Mouse (Mus musculus) forebrain, embryonic 12.5 days (tissue): ENCODE measurements at regions not wholly inside any gene's neighbourhood (a gene's known extent, or its start where the extent isn't known, plus 50 kb on each side); places are given as distances from the start of the nearest gene placed in this dataset.

Source experiments
- ATAC-seq: fragments of 200-750 bp; cut with Nextera tagmentation; 2 replicates; pipeline ENCODE4 v1.8.0; 2017; ENCODE audit warnings: moderate TSS enrichment; ENCODE audit not compliant: low FRiP score
- H3K27ac ChIP-seq: fragments of 300-500 bp; sonication (generic); 2 replicates; pipeline ENCODE4 v1.5.1; 2016; ENCODE audit warnings: mild to moderate bottlenecking
- H3K27me3 ChIP-seq: fragments of 300-500 bp; sonication (generic); 2 replicates; pipeline ENCODE4 v1.6.1; 2016; ENCODE audit warnings: mild to moderate bottlenecking
- H3K36me3 ChIP-seq: fragments of 300-500 bp; sonication (generic); replicated peaks from 2 replicates; pipeline ENCODE4 v1.6.1; 2016; ENCODE audit warnings: mild to moderate bottlenecking
- H3K4me1 ChIP-seq: fragments of 300-500 bp; sonication (generic); 2 replicates; pipeline ENCODE4 v1.6.1; 2016
- H3K4me2 ChIP-seq: fragments of 300-500 bp; sonication (generic); 2 replicates; pipeline ENCODE4 v1.6.1; 2016; ENCODE audit warnings: mild to moderate bottlenecking, moderate library complexity
- H3K4me3 ChIP-seq: fragments of 300-500 bp; sonication (generic); replicated peaks from 2 replicates; pipeline ENCODE4 v1.5.1; 2016; ENCODE audit warnings: mild to moderate bottlenecking
- H3K9ac ChIP-seq: fragments of 300-500 bp; sonication (generic); 2 replicates; pipeline ENCODE4 v1.6.1; 2016; ENCODE audit warnings: mild to moderate bottlenecking
- H3K9me3 ChIP-seq: fragments of 300-500 bp; sonication (generic); 2 replicates; pipeline ENCODE4 v1.6.1; 2016
- WGBS: fragments of 180-500 bp; shearing (Covaris S2); methylation state at CpG from one replicate; pipeline ENCODE4 v1.1.7; 2016; 5-methylcytosine and 5-hydroxymethylcytosine counted together

DNA sequence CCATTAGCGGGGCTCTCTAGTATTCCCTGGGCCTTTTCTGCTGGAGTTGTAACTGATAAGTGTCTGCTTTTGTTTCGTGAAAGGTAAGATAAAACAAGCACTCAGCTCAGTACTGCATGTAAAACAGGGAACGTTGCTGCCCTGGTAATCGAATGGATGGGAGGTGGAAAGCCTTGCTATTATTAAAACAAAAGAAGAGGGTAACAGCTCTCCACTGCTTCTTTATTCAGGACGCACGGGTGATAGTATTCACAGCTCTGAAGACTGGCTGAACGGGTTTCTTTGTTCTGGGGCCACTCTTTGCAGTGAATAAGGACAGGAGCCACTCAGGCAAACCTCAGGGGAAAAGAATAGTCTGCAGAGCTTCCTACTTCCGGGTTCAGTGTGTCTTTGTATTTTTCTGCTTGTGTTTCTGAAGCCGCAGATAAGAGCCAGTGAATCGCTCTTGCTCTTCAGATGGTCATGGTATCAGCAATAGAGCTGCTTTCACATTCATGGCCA is 185.6 kb upstream of the Auts2 start:
- no peak overlapping the region for H3K4me3 ChIP-seq
- H3K4me2 ChIP-seq = no peak overlapping the region
- H3K27me3 ChIP-seq = 0 out of 2 replicates have a peak, but pooled peaks cover 3% of the 10 kb centered on the region
- H3K36me3 ChIP-seq = no peaks in the 10 kb centered on the region
- ATAC-seq = no peak
- H3K9ac ChIP-seq = no peak overlapping the region
- H3K9me3 ChIP-seq = no peaks in the 10 kb centered on the region
- peaks cover 6% of the 10 kb centered on the region; the same call in 1 of the 2 replicates for H3K4me1 ChIP-seq
- no peak overlapping the region for H3K27ac ChIP-seq
- 21% methylated on average over 10 of the region's 10 CpGs for WGBS

GRCm38 (mm10) chr5:132724467-132724866 is 181.3 kb upstream of the Auts2 start:
- H3K9me3 ChIP-seq = no peaks in the 10 kb centered on the region
- H3K36me3 ChIP-seq = no peaks in the 10 kb centered on the region
- H3K4me1 ChIP-seq = peaks cover 6% of the 10 kb centered on the region; the same call in 1 of the 2 replicates
- H3K9ac ChIP-seq = no peak overlapping the region
- H3K27me3 ChIP-seq = peaks cover 3% of the 10 kb centered on the region; the same call in 1 of the 2 replicates
- no peak for ATAC-seq
- no peak overlapping the region for H3K4me2 ChIP-seq
- H3K4me3 ChIP-seq = no peak overlapping the region
- WGBS = 70% methylated on average over 2 of the region's 2 CpGs
- H3K27ac ChIP-seq = no peak overlapping the region

DNA sequence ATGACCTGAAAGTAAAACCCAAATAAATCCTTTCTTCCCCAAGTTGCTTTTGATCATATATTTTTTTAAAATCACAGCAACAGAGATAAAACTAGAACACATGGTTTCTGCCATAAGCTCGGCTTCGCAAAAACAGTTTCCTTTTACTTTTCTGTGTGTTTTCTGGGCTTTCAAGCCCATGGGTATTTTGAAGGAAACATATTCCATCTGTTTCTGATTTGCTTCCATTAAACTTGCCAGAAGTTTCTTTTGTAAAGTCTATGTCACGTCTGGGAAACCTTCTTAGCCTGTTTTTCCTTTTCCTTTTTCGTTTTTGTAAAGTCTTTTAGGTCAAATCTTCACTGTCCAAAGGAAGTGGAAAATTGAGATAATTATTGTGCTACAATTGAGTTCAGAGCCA is 167.2 kb upstream of the Auts2 start:
- no peak for ATAC-seq
- no peak overlapping the region for H3K4me3 ChIP-seq
- no peak overlapping the region for H3K4me2 ChIP-seq
- H3K4me1 ChIP-seq = peaks cover 7% of the 10 kb centered on the region
- H3K36me3 ChIP-seq = no peaks in the 10 kb centered on the region
- no peak overlapping the region for H3K27ac ChIP-seq
- 80% methylated on average over 4 of the region's 4 CpGs for WGBS
- H3K9me3 ChIP-seq = no peaks in the 10 kb centered on the region
- H3K27me3 ChIP-seq = no peaks in the 10 kb centered on the region
- H3K9ac ChIP-seq = no peak overlapping the region

DNA sequence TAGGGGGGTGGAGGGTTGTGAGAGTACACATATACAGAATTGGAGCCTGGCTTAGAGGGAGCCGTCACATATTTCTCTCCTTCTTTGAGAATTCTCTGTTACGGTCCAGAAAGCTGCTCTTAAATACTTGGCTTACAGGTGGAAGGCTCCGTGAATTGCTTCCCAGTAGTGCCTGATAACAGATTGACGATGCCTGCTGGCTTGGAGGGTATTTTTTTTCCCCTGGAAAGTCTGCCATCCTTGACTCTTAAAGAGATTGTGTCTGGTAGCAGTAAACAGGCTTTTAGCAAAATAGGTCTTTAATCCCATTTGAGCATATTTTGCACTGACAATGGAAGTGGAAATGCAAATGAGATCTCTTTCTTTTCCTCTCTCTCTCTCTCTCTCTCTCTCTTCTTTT is 164.4 kb upstream of the Auts2 start:
- Histone ChIP-seq H3K9ac (no peak overlapping the region), H3K27ac (no peak overlapping the region), H3K27me3 (no peaks in the 10 kb centered on the region), H3K4me2 (no peak overlapping the region), H3K9me3 (no peaks in the 10 kb centered on the region), H3K36me3 (no peaks in the 10 kb centered on the region), H3K4me1 (peaks cover 7% of the 10 kb centered on the region), H3K4me3 (no peak overlapping the region)
- ATAC-seq = no peak
- WGBS = 41% methylated on average over 4 of the region's 4 CpGs

- Histone ChIP-seq H3K9ac (no peak overlapping the region), H3K27ac (no peak overlapping the region), H3K9me3 (no peaks in the 10 kb centered on the region), H3K4me1 (peaks cover 7% of the 10 kb centered on the region), H3K36me3 (no peaks in the 10 kb centered on the region), H3K27me3 (no peaks in the 10 kb centered on the region), H3K4me2 (no peak overlapping the region), H3K4me3 (no peak overlapping the region)
- no peak for ATAC-seq
- WGBS = 86% methylated on average over 10 of the region's 10 CpGs
Observed at GRCm38 (mm10) chr5:132703455-132704100, 160.4 kb upstream of the Auts2 start.

DNA sequence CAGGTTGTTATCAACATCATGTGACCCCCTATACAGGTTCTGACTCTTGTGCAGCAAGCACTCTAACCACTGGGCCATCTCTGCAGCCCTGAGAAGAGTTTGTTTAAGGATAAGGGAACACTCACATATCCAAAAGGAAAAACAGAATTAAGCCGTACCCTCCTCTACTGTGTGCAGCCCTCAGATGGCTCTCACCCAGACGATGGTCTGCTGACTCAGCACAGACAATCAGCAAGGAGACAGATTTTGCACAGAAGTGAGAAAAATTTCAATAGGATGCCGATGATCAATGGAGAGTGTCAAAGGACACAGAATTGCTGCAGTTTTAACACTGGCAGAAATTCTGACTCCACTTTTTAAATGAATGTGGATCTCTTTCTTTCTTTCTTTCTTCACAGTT is 159.4 kb upstream of the Auts2 start:
- H3K4me3 ChIP-seq = no peak overlapping the region
- no peak overlapping the region for H3K9ac ChIP-seq
- no peak overlapping the region for H3K4me2 ChIP-seq
- H3K4me1 ChIP-seq = peaks cover 3% of the 10 kb centered on the region
- H3K36me3 ChIP-seq = no peaks in the 10 kb centered on the region
- ATAC-seq = no peak
- no peaks in the 10 kb centered on the region for H3K9me3 ChIP-seq
- H3K27me3 ChIP-seq = no peaks in the 10 kb centered on the region
- H3K27ac ChIP-seq = no peak overlapping the region
- 85% methylated on average over 3 of the region's 3 CpGs for WGBS

DNA sequence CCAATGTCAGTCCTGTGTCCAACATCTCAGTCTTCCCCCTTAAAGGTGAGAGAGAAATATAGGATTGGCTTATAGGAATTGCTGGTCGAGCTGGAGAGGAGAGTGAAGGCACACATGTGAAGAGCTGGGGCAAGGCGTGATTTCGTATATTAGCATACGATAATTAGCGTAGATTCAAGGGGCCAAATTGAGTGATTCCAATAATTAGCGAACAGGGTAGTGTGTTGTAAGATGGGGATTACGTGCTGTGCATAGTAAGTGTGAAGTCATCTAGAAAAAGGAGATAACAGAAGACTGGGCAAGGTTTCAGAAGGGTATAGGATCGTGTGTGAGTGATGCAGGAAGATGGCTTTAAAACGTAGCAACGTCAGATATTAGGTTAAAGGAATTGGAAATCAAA is 147.6 kb upstream of the Auts2 start:
- Histone ChIP-seq H3K4me3 (no peak overlapping the region), H3K36me3 (no peaks in the 10 kb centered on the region), H3K27me3 (no peaks in the 10 kb centered on the region), H3K27ac (no peak overlapping the region), H3K9me3 (peaks cover 6% of the 10 kb centered on the region), H3K4me2 (no peak overlapping the region), H3K9ac (no peak overlapping the region), H3K4me1 (peaks cover 4% of the 10 kb centered on the region; the same call in 1 of the 2 replicates)
- WGBS = 73% methylated on average over 10 of the region's 10 CpGs
- ATAC-seq = peak; percentile 14; the same call in 1 of the 2 replicates

DNA sequence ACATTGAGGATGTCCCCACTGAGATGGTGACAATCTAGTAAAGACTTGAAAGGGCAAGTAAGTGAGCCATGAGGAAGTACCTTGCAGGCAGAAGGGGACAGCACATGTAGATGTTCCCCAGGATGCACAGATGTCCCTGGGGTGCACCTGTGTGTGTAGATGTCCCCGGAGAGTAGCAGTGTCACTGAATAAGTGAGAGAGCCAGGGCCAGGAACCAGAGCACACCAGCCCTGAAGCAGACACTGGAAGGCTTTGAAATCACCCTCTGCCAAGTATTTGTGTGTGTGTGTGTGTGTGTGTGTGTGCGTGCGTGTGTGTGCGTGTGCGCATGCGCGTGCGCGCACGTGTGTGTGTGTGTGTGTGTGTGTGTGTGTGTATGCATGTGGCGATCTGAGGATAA is 132.1 kb upstream of the Auts2 start:
- 95% methylated on average over 11 of the region's 11 CpGs for WGBS

DNA sequence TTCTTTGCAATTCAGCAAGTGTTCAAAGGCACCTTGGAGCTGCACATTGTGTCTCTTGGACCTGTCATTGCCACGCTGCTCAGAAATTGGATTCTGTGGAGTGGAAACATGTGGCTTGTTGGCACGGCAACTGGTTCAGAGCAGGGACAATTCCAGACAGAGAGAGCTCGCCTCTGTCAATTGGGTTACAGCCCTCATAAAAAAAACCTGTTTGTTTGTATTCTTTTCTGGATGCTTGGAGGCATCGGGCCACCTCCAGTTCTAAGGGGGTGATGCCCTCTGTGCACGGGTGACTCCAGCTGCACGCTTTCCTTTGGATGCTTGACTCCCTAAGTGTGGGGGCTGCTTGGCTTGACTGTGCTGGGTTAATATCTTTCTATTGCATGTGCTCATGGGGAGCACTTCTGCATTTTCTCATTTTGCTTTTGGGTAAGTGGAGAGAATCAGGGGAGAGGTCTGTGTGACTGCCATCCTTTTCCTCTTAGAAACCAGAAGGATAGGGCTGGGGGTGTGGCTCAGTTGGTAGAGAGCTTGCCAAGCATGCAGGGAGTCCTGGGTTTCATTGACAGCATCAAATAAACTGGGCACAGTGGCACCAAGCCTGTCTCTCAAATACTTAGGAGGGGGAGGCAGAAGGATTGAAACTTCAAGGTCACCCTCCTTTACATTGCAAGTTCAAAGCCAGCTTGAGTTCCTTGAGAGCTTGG is 130.6 kb upstream of the Auts2 start:
- Histone ChIP-seq H3K9ac (no peak overlapping the region), H3K27me3 (peaks cover 44% of the 10 kb centered on the region), H3K9me3 (no peaks in the 10 kb centered on the region), H3K4me3 (no peak overlapping the region), H3K4me1 (peaks cover 14% of the 10 kb centered on the region), H3K27ac (no peak overlapping the region), H3K4me2 (no peak overlapping the region), H3K36me3 (no peaks in the 10 kb centered on the region)
- WGBS = 32% methylated on average over 6 of the region's 6 CpGs
- ATAC-seq = no peak

More for the DNA sequence above, 132.1 kb upstream of the Auts2 start:
- no peak overlapping the region for H3K4me2 ChIP-seq
- no peak overlapping the region for H3K9ac ChIP-seq
- no peak overlapping the region for H3K27ac ChIP-seq
- no peaks in the 10 kb centered on the region for H3K36me3 ChIP-seq
- no peak overlapping the region for H3K4me3 ChIP-seq
- peaks cover 44% of the 10 kb centered on the region for H3K27me3 ChIP-seq
- H3K4me1 ChIP-seq = peaks cover 14% of the 10 kb centered on the region
- no peaks in the 10 kb centered on the region for H3K9me3 ChIP-seq
- ATAC-seq = no peak

DNA sequence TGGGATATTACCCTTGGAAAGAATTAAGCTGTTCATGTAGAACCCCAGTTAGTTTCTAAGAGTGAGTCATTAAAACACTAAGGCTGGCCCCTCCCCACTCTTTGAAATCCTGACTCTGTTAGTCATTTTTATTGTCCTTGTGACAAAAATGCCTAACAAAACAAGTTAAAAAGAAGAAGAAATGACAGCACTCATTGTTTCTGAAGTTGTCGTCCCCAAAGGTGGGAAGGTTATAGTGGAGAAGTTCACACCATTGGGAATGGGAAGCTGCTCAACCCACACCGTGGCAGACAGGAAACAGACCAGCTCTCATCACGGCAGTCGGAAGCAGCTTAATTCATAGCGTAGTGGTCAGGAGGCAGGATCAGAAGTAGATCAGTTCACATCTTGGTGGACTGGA is 128.4 kb upstream of the Auts2 start:
- Histone ChIP-seq H3K4me3 (no peak overlapping the region), H3K4me1 (peaks cover 14% of the 10 kb centered on the region), H3K9ac (no peak overlapping the region), H3K36me3 (no peaks in the 10 kb centered on the region), H3K4me2 (no peak overlapping the region), H3K9me3 (no peaks in the 10 kb centered on the region), H3K27ac (no peak overlapping the region), H3K27me3 (peaks cover 32% of the 10 kb centered on the region)
- ATAC-seq = no peak
- WGBS = 66% methylated on average over 5 of the region's 5 CpGs

- H3K9me3 ChIP-seq = no peaks in the 10 kb centered on the region
- ATAC-seq = no peak
- no peak overlapping the region for H3K9ac ChIP-seq
- peaks cover 8% of the 10 kb centered on the region; the same call in 1 of the 2 replicates for H3K27me3 ChIP-seq
- H3K4me2 ChIP-seq = no peak overlapping the region
- WGBS = 61% methylated on average over 4 of the region's 4 CpGs
- no peaks in the 10 kb centered on the region for H3K4me1 ChIP-seq
- H3K36me3 ChIP-seq = no peaks in the 10 kb centered on the region
- H3K27ac ChIP-seq = no peak overlapping the region
- no peak overlapping the region for H3K4me3 ChIP-seq
Observed at GRCm38 (mm10) chr5:132667316-132667715, 124.2 kb upstream of the Auts2 start.

DNA sequence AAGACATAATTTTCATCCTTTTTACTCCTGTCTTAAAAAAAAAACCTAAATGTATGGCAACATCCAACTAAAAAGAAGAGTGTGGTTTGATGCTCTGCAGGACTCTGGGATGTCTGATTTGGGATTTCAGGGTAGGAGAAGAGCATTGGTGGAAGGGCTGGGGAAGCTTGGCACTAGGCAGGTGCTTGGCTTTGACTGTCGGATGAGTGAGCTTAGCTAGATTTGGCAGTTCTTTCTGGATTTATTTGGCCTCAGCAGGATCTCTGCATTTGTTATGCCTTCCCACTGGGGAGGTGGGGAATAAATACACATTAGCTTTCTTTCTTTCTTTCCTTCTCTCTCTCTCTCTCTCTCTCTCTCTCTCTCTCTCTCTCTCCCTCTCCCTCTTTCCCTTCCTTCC is 118.1 kb upstream of the Auts2 start:
- Histone ChIP-seq H3K36me3 (no peaks in the 10 kb centered on the region), H3K27ac (no peak overlapping the region), H3K27me3 (no peaks in the 10 kb centered on the region), H3K9me3 (no peaks in the 10 kb centered on the region; the same call in 1 of the 2 replicates), H3K4me2 (no peak overlapping the region), H3K9ac (no peak overlapping the region), H3K4me1 (no peaks in the 10 kb centered on the region), H3K4me3 (no peak overlapping the region)
- ATAC-seq = no peak
- 64% methylated on average over 1 of the region's 1 CpGs for WGBS

GRCm38 (mm10) chr5:132660036-132660435 is 116.9 kb upstream of the Auts2 start:
- Histone ChIP-seq H3K4me3 (no peak overlapping the region), H3K4me2 (no peak overlapping the region), H3K36me3 (no peaks in the 10 kb centered on the region), H3K9me3 (no peaks in the 10 kb centered on the region; the same call in 1 of the 2 replicates), H3K9ac (no peak overlapping the region), H3K27me3 (no peaks in the 10 kb centered on the region), H3K27ac (no peak overlapping the region), H3K4me1 (no peaks in the 10 kb centered on the region)
- WGBS = 80% methylated on average over 7 of the region's 7 CpGs
- no peak for ATAC-seq
